Mouse (Mus musculus) hindbrain, embryonic 14.5 days (tissue): ENCODE data around the gene Ggt6. TPM values are rescaled to one million over a fixed set of nuclear protein-coding genes. Genes with fewer than 3 reads are reported as not detected.

Source experiments
- ATAC-seq: fragments of 200-750 bp; cut with Nextera tagmentation; 2 replicates; pipeline ENCODE4 v1.8.0; 2017; ENCODE audit warnings: moderate number of reproducible peaks, mild to moderate bottlenecking, moderate TSS enrichment, moderate library complexity; ENCODE audit not compliant: low FRiP score
- DNase-seq: peaks from one replicate; pipeline ENCODE4 v3.0.0-alpha.2; 2015; ENCODE audit warnings: low spot score
- H3K27ac ChIP-seq: fragments of 300-500 bp; sonication (generic); 2 replicates; pipeline ENCODE4 v1.5.1; 2014; ENCODE audit warnings: mild to moderate bottlenecking, moderate library complexity
- H3K27me3 ChIP-seq: fragments of 300-500 bp; sonication (generic); 2 replicates; pipeline ENCODE4 v1.6.1; 2014; ENCODE audit warnings: mild to moderate bottlenecking, low read length, mixed read lengths; ENCODE audit not compliant: control insufficient read depth, insufficient read depth
- H3K36me3 ChIP-seq: fragments of 300-500 bp; sonication (generic); replicated peaks from 2 replicates; pipeline ENCODE4 v1.6.1; 2014; ENCODE audit not compliant: control insufficient read depth, insufficient read depth
- H3K4me1 ChIP-seq: fragments of 300-500 bp; sonication (generic); replicated peaks from 2 replicates; pipeline ENCODE4 v1.6.1; 2014; ENCODE audit warnings: antibody characterized with exemption, low read length, mixed read lengths; ENCODE audit not compliant: control insufficient read depth, insufficient read depth
- H3K4me2 ChIP-seq: fragments of 300-500 bp; sonication (generic); replicated peaks from 2 replicates; pipeline ENCODE4 v1.6.1; 2014; ENCODE audit warnings: mild to moderate bottlenecking, moderate library complexity
- H3K4me3 ChIP-seq: fragments of 300-500 bp; sonication (generic); replicated peaks from 2 replicates; pipeline ENCODE4 v1.5.1; 2014; ENCODE audit warnings: mild to moderate bottlenecking, low read length
- H3K9ac ChIP-seq: fragments of 300-500 bp; sonication (generic); 2 replicates; pipeline ENCODE4 v1.6.1; 2014
- H3K9me3 ChIP-seq: fragments of 300-500 bp; sonication (generic); 2 replicates; pipeline ENCODE4 v1.6.1; 2016; ENCODE audit warnings: low read length; ENCODE audit not compliant: control insufficient read depth
- WGBS: fragments of 180-500 bp; shearing (Covaris S2); extraction: QIAGEN DNeasy Blood & Tissue Kit; methylation state at CpG from one replicate; pipeline ENCODE4 v1.1.7; 2014; 5-methylcytosine and 5-hydroxymethylcytosine counted together
- polyA plus RNA-seq: library from polyadenylated mRNA; unstranded; fragments of >200 nt; fragmentation: Nextera tagmentation; extraction: Ambion mirVana; gene quantifications from 2 replicates; pipeline ENCODE4 v1.2.1, GENCODE M21; 2014

Gene Ggt6
- polyA plus RNA-seq, 1 experiment from 2014 or later = 0.11 TPM

DNA sequence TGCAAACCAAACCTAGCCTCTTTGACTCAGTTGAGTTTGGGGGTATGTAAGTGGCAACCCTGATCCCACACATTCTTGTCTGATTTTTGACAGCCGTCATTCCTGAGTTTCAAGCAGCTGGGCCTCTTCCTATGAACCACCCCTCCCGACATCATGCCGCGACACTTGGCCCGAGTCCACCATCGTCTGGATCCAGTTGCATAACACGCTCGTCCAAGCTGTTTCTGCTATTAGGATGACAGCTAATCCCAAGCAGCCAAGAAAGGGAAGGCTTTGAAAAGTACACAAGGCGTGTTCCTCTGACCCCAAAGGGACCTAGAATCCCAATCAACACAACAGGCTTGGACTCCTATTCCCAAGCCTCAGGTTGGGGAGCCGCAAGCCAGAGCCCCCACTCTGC, 38.3 kb upstream of the Ggt6 start:
- Histone ChIP-seq H3K9me3 (no peaks in the 10 kb centered on the region), H3K27me3 (no peaks in the 10 kb centered on the region), H3K4me2 (no peak overlapping the region), H3K27ac (no peak overlapping the region), H3K4me3 (no peak overlapping the region), H3K4me1 (no peaks in the 10 kb centered on the region), H3K9ac (no peak overlapping the region), H3K36me3 (no peaks in the 10 kb centered on the region)
- WGBS = 81% methylated on average over 10 of the region's 10 CpGs
- DNase-seq (no peak), ATAC-seq (no peak)

- no peak overlapping the region for H3K27ac ChIP-seq
- H3K4me3 ChIP-seq = no peak overlapping the region
- no peak for ATAC-seq
- H3K36me3 ChIP-seq = no peaks in the 10 kb centered on the region
- DNase-seq = no peak
- H3K4me1 ChIP-seq = no peaks in the 10 kb centered on the region
- no peak overlapping the region for H3K4me2 ChIP-seq
- H3K9ac ChIP-seq = no peak overlapping the region
- no peaks in the 10 kb centered on the region for H3K9me3 ChIP-seq
- H3K27me3 ChIP-seq = no peaks in the 10 kb centered on the region
- 85% methylated on average over 8 of the region's 8 CpGs for WGBS
Observed at GRCm38 (mm10) chr11:72397811-72398525, 37.4 kb upstream of the Ggt6 start.

DNA sequence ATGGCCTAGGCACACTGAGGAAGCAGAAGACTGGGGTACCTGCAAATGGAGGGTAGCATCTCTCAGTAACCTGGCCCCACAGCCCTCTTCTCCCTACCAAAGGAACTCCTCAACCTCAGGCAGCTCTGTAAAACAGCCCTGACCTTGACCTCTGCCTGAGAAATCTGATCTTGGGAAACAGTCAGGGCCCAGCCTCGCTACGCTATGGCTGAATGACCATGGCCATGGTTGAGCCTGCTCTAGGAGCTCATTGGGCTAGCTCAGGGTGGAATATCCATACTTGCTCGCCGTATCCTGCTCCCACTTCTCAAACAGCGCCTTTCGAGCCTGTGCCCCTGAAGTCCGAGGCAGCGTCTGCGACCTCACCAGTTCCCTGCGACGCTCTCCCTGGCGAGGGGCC, 34.3 kb upstream of the Ggt6 start:
- Histone ChIP-seq H3K27me3 (no peaks in the 10 kb centered on the region), H3K36me3 (no peaks in the 10 kb centered on the region), H3K27ac (no peak overlapping the region), H3K4me2 (no peak overlapping the region), H3K9me3 (no peaks in the 10 kb centered on the region), H3K9ac (no peak overlapping the region), H3K4me3 (no peak overlapping the region), H3K4me1 (no peaks in the 10 kb centered on the region)
- DNase-seq (no peak), ATAC-seq (no peak)
- WGBS = 86% methylated on average over 12 of the region's 12 CpGs

- H3K4me1 ChIP-seq = no peaks in the 10 kb centered on the region
- H3K4me3 ChIP-seq = no peak overlapping the region
- no peak for DNase-seq
- H3K9ac ChIP-seq = no peak overlapping the region
- WGBS = 72% methylated on average over 5 of the region's 5 CpGs
- no peaks in the 10 kb centered on the region for H3K27me3 ChIP-seq
- ATAC-seq = no peak
- no peak overlapping the region for H3K27ac ChIP-seq
- H3K36me3 ChIP-seq = no peaks in the 10 kb centered on the region
- no peaks in the 10 kb centered on the region for H3K9me3 ChIP-seq
- no peak overlapping the region for H3K4me2 ChIP-seq
Observed at GRCm38 (mm10) chr11:72402017-72402416, 33.3 kb upstream of the Ggt6 start.

- WGBS = 92% methylated on average over 12 of the region's 12 CpGs
- no peak for ATAC-seq
- DNase-seq = no peak
- H3K4me2 ChIP-seq = no peak overlapping the region
- H3K27me3 ChIP-seq = no peaks in the 10 kb centered on the region
- H3K4me3 ChIP-seq = no peak overlapping the region
- no peak overlapping the region for H3K9ac ChIP-seq
- no peaks in the 10 kb centered on the region for H3K36me3 ChIP-seq
- H3K27ac ChIP-seq = no peak overlapping the region
- H3K4me1 ChIP-seq = no peaks in the 10 kb centered on the region
- H3K9me3 ChIP-seq = no peaks in the 10 kb centered on the region
Observed at GRCm38 (mm10) chr11:72402969-72403368, 32.4 kb upstream of the Ggt6 start.

GRCm38 (mm10) chr11:72405532-72405931, 29.8 kb upstream of the Ggt6 start:
- H3K9ac ChIP-seq = no peak overlapping the region
- no peaks in the 10 kb centered on the region for H3K36me3 ChIP-seq
- DNase-seq (no peak), ATAC-seq (no peak)
- 0 out of 2 replicates have a peak, but pooled peaks cover 2% of the 10 kb centered on the region for H3K4me1 ChIP-seq
- H3K27ac ChIP-seq = no peak overlapping the region
- H3K9me3 ChIP-seq = no peaks in the 10 kb centered on the region
- peaks cover 4% of the 10 kb centered on the region; the same call in 1 of the 2 replicates for H3K27me3 ChIP-seq
- H3K4me3 ChIP-seq = no peak overlapping the region
- H3K4me2 ChIP-seq = no peak overlapping the region
- 71% methylated on average over 4 of the region's 4 CpGs for WGBS

DNA sequence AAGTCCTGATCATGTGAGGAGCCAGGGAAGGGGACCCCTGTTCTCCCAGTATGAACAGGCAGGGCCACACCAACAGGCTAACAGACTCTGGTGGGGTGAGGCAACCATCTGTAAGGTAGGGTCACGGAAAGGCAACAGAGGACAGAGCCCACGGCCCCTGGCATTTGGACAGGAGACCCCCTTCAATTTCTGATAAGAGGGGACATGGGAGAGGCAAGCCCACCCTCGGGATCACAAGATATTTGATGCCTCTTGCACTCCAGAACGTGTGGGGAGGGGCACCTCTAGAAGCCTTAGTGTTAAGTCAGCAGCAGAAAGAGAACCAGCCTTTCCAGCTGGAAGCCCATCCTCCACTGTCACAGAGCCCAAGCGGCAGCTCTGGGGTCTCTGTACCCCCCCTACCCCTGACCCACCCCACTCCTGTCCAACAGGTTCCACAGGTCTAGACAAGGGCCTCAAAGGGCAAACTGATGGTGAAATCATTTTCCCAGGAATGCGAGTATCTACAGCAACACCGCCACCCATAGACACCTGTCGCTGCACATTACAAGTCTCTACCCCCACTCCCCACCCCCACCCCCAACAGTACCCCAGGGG, 29.1 kb upstream of the Ggt6 start:
- ATAC-seq = no peak
- no peak overlapping the region for H3K9ac ChIP-seq
- H3K36me3 ChIP-seq = no peaks in the 10 kb centered on the region
- WGBS = 59% methylated on average over 8 of the region's 8 CpGs
- 0 out of 2 replicates have a peak, but pooled peaks cover 8% of the 10 kb centered on the region for H3K4me1 ChIP-seq
- peaks cover 4% of the 10 kb centered on the region; the same call in 1 of the 2 replicates for H3K27me3 ChIP-seq
- no peak for DNase-seq
- no peak overlapping the region for H3K27ac ChIP-seq
- H3K9me3 ChIP-seq = no peaks in the 10 kb centered on the region
- no peak overlapping the region for H3K4me2 ChIP-seq
- H3K4me3 ChIP-seq = no peak overlapping the region

- 23% methylated on average over 3 of the region's 3 CpGs for WGBS
- no peak overlapping the region for H3K4me2 ChIP-seq
- H3K9me3 ChIP-seq = no peaks in the 10 kb centered on the region
- ATAC-seq (no peak), DNase-seq (no peak)
- H3K4me1 ChIP-seq = peaks cover 17% of the 10 kb centered on the region
- peaks cover 10% of the 10 kb centered on the region for H3K27me3 ChIP-seq
- no peak overlapping the region for H3K4me3 ChIP-seq
- no peaks in the 10 kb centered on the region for H3K36me3 ChIP-seq
- no peak overlapping the region for H3K27ac ChIP-seq
- no peak overlapping the region for H3K9ac ChIP-seq
Observed at GRCm38 (mm10) chr11:72407081-72407480, 28.2 kb upstream of the Ggt6 start.

GRCm38 (mm10) chr11:72407574-72407973, 27.8 kb upstream of the Ggt6 start:
- Histone ChIP-seq H3K4me2 (no peak overlapping the region), H3K27ac (no peak overlapping the region), H3K27me3 (peaks cover 12% of the 10 kb centered on the region), H3K4me1 (peaks cover 17% of the 10 kb centered on the region), H3K36me3 (no peaks in the 10 kb centered on the region), H3K4me3 (no peak overlapping the region), H3K9ac (no peak overlapping the region), H3K9me3 (no peaks in the 10 kb centered on the region)
- DNase-seq (no peak), ATAC-seq (no peak)
- 20% methylated on average over 7 of the region's 7 CpGs for WGBS
